8 mouse cellular contexts compared by ENCODE assay signal in genomic region chr2:155050108-155050503, GRCm38 (mm10). TPM values are rescaled to one million over a fixed set of nuclear protein-coding genes. Genes with fewer than 3 reads are reported as not detected.
A peak's percentile ranks its signal among the peaks of the same experiment; 100 is the strongest.
DNase-seq lines count a peak whose midpoint lies in the region; ATAC-seq and TF ChIP-seq lines count a peak whose summit lies in the region.

No protein-coding gene starts in this region.

- 16% methylated on average over 5 of the region's 5 CpGs for WGBS in hindbrain, postnatal 0 days

- no peaks in the 10 kb centered on the region for H3K9me3 ChIP-seq in hindbrain, postnatal 0 days (ENCODE audit: low read length)
- H3K9me3 ChIP-seq in megakaryocyte, embryonic 14.5 days: no peaks in the 10 kb centered on the region

- H3K27ac ChIP-seq in hindbrain, postnatal 0 days: peak overlapping the region; percentile 91

- H3K4me1 ChIP-seq in hindbrain, postnatal 0 days (ENCODE audit: insufficient read depth, low read length): peaks cover 5% of the 10 kb centered on the region
- H3K4me1 ChIP-seq in megakaryocyte, embryonic 14.5 days: peaks cover 65% of the 10 kb centered on the region

- no peaks in the 10 kb centered on the region for H3K36me3 ChIP-seq in hindbrain, postnatal 0 days (ENCODE audit: insufficient read depth, low read length)
- no peaks in the 10 kb centered on the region for H3K36me3 ChIP-seq in megakaryocyte, embryonic 14.5 days (replicated peaks; ENCODE audit: low read length)

- TF ChIP-seq CTCF in hindbrain, postnatal 0 days (IDR thresholded peaks at IDR 0.05; ENCODE audit: low read depth): no peak

- peak; percentile 40 for DNase-seq in retina, embryonic 14.5 days (ENCODE audit: low spot score)
- no peak for DNase-seq in retina, postnatal 1 day
- peak; percentile 21 for DNase-seq in hindbrain, postnatal 0 days (ENCODE audit: low spot score)
- DNase-seq in cerebellum, adult 9-11 months: no peak
- no peak for DNase-seq in frontal cortex, postnatal 25 days (ENCODE audit: low spot score in 2 of 2)
- no peak for DNase-seq in layer of hippocampus, adult 11-12 months (ENCODE audit: low spot score)

- H3K27me3 ChIP-seq in hindbrain, postnatal 0 days (ENCODE audit: insufficient read depth, low read length): no peaks in the 10 kb centered on the region
- no peaks in the 10 kb centered on the region for H3K27me3 ChIP-seq in megakaryocyte, embryonic 14.5 days (replicated peaks)

- peak overlapping the region; percentile 66 for H3K9ac ChIP-seq in hindbrain, postnatal 0 days (replicated peaks; ENCODE audit: low read length)

- peak; percentile 26 for ATAC-seq in erythroid progenitor cell, adult 5-6 weeks (replicated peaks; ENCODE audit: low FRiP score, poor library complexity, severe bottlenecking)
- peak; percentile 36 for ATAC-seq in hindbrain, postnatal 0 days

- H3K4me2 ChIP-seq in hindbrain, postnatal 0 days (ENCODE audit: low read depth, low read length): peak overlapping the region; percentile 69

- H3K4me3 ChIP-seq in hindbrain, postnatal 0 days (ENCODE audit: low read length): peak overlapping the region; percentile 40
- peak overlapping the region; percentile 97 for H3K4me3 ChIP-seq in megakaryocyte, embryonic 14.5 days (replicated peaks)

RNA-seq across cellular contexts. Expression of gene Ahcy, which starts 24.2 kb away (rescaled TPM):
- 17.6 and 21.6 TPM in 2 replicates for total RNA-seq in erythroid progenitor cell, adult 5-6 weeks (2015; ENCODE audit: low replicate concordance)
- total RNA-seq in erythroid progenitor cell, adult 5-6 weeks (2017; ENCODE audit: low replicate concordance): 8.7 and 16.0 TPM in 2 replicates
- 62.3 and 68.0 TPM in 2 replicates for total RNA-seq in hindbrain, postnatal 0 days (2014; rRNA removed)
- polyA plus RNA-seq in hindbrain, postnatal 0 days (2015; fragmentation: Nextera tagmentation; extraction: Ambion mirVana): 29.6 and 31.1 TPM in 2 replicates
- polyA plus RNA-seq in megakaryocyte, embryonic 14.5 days (2012; ENCODE audit: insufficient read depth, low replicate concordance): 2.7 and 9.5 TPM in 2 replicates

RNA-seq across cellular contexts. Expression of gene Gm14226, which starts 32.0 kb away (rescaled TPM):
- total RNA-seq in erythroid progenitor cell, adult 5-6 weeks (2015; ENCODE audit: low replicate concordance): not detected in 2 replicates
- total RNA-seq in erythroid progenitor cell, adult 5-6 weeks (2017; ENCODE audit: low replicate concordance): not detected in 2 replicates
- total RNA-seq in hindbrain, postnatal 0 days (2014; rRNA removed): 0.58 TPM in 1 of 2 replicates, not detected in the other
- 0.08 and 0.14 TPM in 2 replicates for polyA plus RNA-seq in hindbrain, postnatal 0 days (2015; fragmentation: Nextera tagmentation; extraction: Ambion mirVana)
- polyA plus RNA-seq in megakaryocyte, embryonic 14.5 days (2012; ENCODE audit: insufficient read depth, low replicate concordance): not detected in 2 replicates

Comparison
In these comparisons a context has a peak if more than half of its experiments do, and no peak if none do; other contexts are left out.
1. DNase-seq: peak in retina, embryonic 14.5 days (single experiment) and hindbrain, postnatal 0 days (single experiment); none in retina, postnatal 1 day (single experiment), cerebellum, adult 9-11 months (single experiment), frontal cortex, postnatal 25 days (0 of 2) and layer of hippocampus, adult 11-12 months (single experiment).